Mouse (Mus musculus): ENCODE data around the gene Gm12790.
"Not testable (repeated sequence)": the region's sequence is repeated elsewhere in the genome, so short reads cannot be mapped to it uniquely, and the experiment has no call there.

Gene Gm12790

GRCm38 (mm10) chr4:101980949-101981348 lies at the start of gene Gm12790:
Gene Gm12790, minus strand, starts transcription at chr4:101981049.
- DNase-seq: not testable (repeated sequence)

GRCm38 (mm10) chr4:102026619-102027018 lies 45.8 kb upstream of the Gm12790 start:
- DNase-seq: no peak

DNA sequence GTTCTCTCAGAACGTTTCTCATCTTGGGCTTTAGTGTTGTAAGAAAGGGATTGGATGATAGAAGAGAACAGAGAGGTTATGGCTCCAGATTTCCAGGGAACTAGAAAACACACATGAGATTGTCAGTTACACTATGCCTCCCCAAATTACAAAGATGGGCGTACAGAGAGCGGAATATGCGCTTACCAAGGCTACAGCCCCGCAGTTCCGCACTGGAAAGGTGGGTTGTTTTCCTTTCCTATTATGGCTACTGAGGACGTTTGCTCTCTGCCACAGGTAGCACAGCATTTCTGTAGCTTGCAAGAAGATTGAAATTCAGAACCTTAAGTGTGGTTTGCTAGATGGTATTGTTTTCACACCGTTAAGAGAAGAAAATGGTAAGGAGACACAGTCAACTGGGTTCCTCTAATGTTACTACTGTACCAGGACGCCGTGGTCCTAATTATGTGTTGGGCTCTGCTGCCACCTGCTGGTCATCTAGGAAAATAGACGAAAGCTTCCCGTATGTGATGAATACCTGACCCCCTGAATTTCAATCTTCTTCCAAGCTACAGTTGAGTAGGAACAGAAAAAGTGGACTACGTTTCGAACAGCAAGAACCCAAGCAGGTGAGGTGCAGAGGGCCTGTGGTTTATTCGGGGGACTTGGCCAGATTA lies 17.5 kb upstream of the Gm12790 start:
- peak; percentile 74 for DNase-seq

GRCm38 (mm10) chr4:101997426-101997825 lies 16.6 kb upstream of the Gm12790 start:
- DNase-seq: no peak

- not testable (repeated sequence) for DNase-seq
These were observed 5.5 kb upstream of the Gm12790 start, which contains the start of gene Gm12789 for GRCm38 (mm10) chr4:101986326-101986725. Gene Gm12789, plus strand, starts transcription at chr4:101986626.

DNA sequence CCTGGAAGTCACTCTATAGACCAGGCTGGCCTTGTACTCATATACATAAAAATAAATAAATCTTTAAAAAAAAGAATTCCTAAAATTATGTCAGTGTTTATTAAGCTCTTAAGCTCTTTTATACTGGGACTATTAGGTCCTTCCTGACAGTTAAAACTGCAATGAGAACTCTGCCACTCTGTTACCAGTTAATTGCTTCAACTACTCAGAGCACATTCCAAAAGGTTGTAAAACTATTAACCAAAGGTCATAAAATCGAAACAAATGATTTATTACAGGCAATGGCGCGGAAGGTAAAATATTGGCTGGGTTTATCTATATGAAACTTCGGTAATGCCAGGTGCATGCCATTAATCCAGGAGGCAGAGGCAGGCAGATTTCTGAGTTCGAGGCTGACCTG lies 4.8 kb upstream of the Gm12790 start:
- DNase-seq: no peak

DNA sequence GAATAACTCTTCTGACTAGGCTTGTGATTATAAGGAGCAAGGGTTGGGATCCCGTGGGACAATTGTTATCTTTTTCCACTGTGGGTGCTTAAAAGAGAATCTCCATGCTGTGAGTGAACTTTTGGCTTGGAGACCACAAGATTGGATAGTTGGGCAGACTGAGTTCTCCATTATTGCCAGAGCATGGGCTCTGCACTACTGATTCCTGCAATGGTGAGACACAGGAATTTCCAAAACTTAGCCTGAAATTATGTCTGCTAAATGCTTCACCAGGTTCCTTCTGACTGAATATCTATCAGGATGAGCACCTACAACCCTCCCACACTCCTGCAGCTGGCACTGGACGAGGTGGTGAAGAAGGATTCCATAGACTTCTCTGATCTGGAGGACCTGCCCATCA lies 40.7 kb downstream of the Gm12790 start, which contains the start of gene Gm12794:
Gene Gm12794, plus strand, starts transcription at position 301 of the 400 bp plus-strand sequence.
- DNase-seq: not testable (repeated sequence)
